Mouse (Mus musculus) heart, embryonic 13.5 days (tissue): ENCODE results near the gene Ankrd39. TPM values are rescaled to one million over a fixed set of nuclear protein-coding genes. Genes with fewer than 3 reads are reported as not detected.

Experiments
- microRNA-seq: library from miRNA; unstranded; fragments of <30 nt; microRNA quantifications from one replicate; pipeline ENCODE4, GENCODE M21; 2016
- polyA plus RNA-seq: library from polyadenylated mRNA; unstranded; fragments of >200 nt; fragmentation: Nextera tagmentation; extraction: Ambion mirVana; gene quantifications from 2 replicates; pipeline ENCODE4 v1.2.1, GENCODE M21; 2015

Ankrd39 gene
- polyA plus RNA-seq, 1 experiment from 2014 or later, result 23.6 TPM

Small RNAs within 50 kb of the gene (microRNA-seq; reads per million reads assigned to microRNA genes)
- gene Gm47280, result not detected

Other genes with a start within 250 kb of the Ankrd39 start
- 12.7 and 13.4 TPM in 2 replicates for gene Arid5a, start 239.7 kb downstream of the Ankrd39 start, polyA plus RNA-seq
- gene Kansl3, start 178.3 kb downstream of the Ankrd39 start, polyA plus RNA-seq, result 39.0 and 39.5 TPM in 2 replicates
- gene Fer1l5, start 175.2 kb downstream of the Ankrd39 start, polyA plus RNA-seq, result 0.78 and 0.89 TPM in 2 replicates
- 44.2 and 49.5 TPM in 2 replicates for gene Lman2l, start 102.2 kb downstream of the Ankrd39 start, polyA plus RNA-seq
- 6.3 and 6.7 TPM in 2 replicates for gene Cnnm4, start 75.8 kb downstream of the Ankrd39 start, polyA plus RNA-seq
- gene Cnnm3, start 35.6 kb downstream of the Ankrd39 start, polyA plus RNA-seq, result 2.0 and 2.4 TPM in 2 replicates
- gene Ankrd23, start 10.6 kb downstream of the Ankrd39 start, polyA plus RNA-seq, result 17.7 and 20.1 TPM in 2 replicates
- not detected in 2 replicates for gene Gm42417, start 8.0 kb downstream of the Ankrd39 start, polyA plus RNA-seq
- gene Sema4c, start 10.9 kb upstream of the Ankrd39 start, polyA plus RNA-seq, result 10.0 and 10.2 TPM in 2 replicates
- 2.1 TPM in 2 replicates for gene Fam178b, start 135.7 kb upstream of the Ankrd39 start, polyA plus RNA-seq
- gene Cox5b, start 144.0 kb upstream of the Ankrd39 start, polyA plus RNA-seq, result 1,082 and 1,332 TPM in 2 replicates
- gene 4933424G06Rik, start 162.7 kb upstream of the Ankrd39 start, polyA plus RNA-seq, result 0.13 TPM in 1 of 2 replicates, not detected in the other
- 85.5 and 90.6 TPM in 2 replicates for gene Actr1b, start 167.0 kb upstream of the Ankrd39 start, polyA plus RNA-seq
- 0.31 and 0.34 TPM in 2 replicates for gene Zap70, start 214.4 kb upstream of the Ankrd39 start, polyA plus RNA-seq